Mouse (Mus musculus): ENCODE data around the gene Ap5b1. TPM values are rescaled to one million over a fixed set of nuclear protein-coding genes. Genes with fewer than 3 reads are reported as not detected.

Gene Ap5b1
- total and polyA plus RNA-seq, 3 experiments, result 18.0 to 28.1 TPM; not detected in 1

GRCm38 (mm10) chr19:5561252-5561790, 6.5 kb upstream of the Ap5b1 start:
- H3K4me3 ChIP-seq (ENCODE audit: control insufficient read depth in 1 of 2, insufficient read depth in 1 of 2, low read depth in 2 of 2, low read length in 2 of 2), result no peak overlapping the region
- H3K9me3 ChIP-seq (replicated peaks; ENCODE audit: insufficient read depth, low read length), result no peaks in the 10 kb centered on the region
- TF ChIP-seq MEF2A (IDR thresholded peaks at IDR 0.05; ENCODE audit: extremely low read depth, insufficient replicate concordance, low read depth, low read length, poor library complexity, severe bottlenecking) (no peak), JUND (IDR thresholded peaks at IDR 0.05; ENCODE audit: low read depth, low read length) (no peak), ETS1 (IDR thresholded peaks at IDR 0.05; ENCODE audit: low read depth, low read length) (no peak), RAD21 (IDR thresholded peaks at IDR 0.05; ENCODE audit: low read depth, low read length) (no peak), NRF1 (IDR thresholded peaks at IDR 0.05; ENCODE audit: insufficient read depth, low read depth, low read length, poor library complexity, severe bottlenecking) (no peak), MYB (IDR thresholded peaks at IDR 0.05; ENCODE audit: low read depth, low read length) (no peak), MYC (IDR thresholded peaks at IDR 0.05; ENCODE audit: low read depth, low read length) (no peak), ELF1 (IDR thresholded peaks at IDR 0.05; ENCODE audit: low read depth, low read length) (no peak)
- no peaks in the 10 kb centered on the region for H3K36me3 ChIP-seq (ENCODE audit: control insufficient read depth in 1 of 2, insufficient read depth in 2 of 2, low read length in 2 of 2)
- H3K27me3 ChIP-seq (ENCODE audit: control insufficient read depth in 1 of 2, insufficient read depth in 2 of 2, low read length in 2 of 2), result no peaks in the 10 kb centered on the region
- no peak overlapping the region for H3K9ac ChIP-seq (ENCODE audit: control insufficient read depth, low read depth, low read length, poor library complexity, severe bottlenecking)
- peaks cover 0 to 3% of the 10 kb centered on the region in 2 experiments; a peak in 1 of 4 replicates for H3K4me1 ChIP-seq (ENCODE audit: control insufficient read depth in 1 of 2, insufficient read depth in 2 of 2, low read length in 2 of 2)
- H3K79me2 ChIP-seq (ENCODE audit: control insufficient read depth, insufficient read depth, low read length, poor library complexity), result no peaks in the 10 kb centered on the region
- DNase-seq (ENCODE audit: low read depth, low spot score), result no peak
- no peak overlapping the region for H3K27ac ChIP-seq (ENCODE audit: control insufficient read depth, low read depth, low read length)

- Histone ChIP-seq H3K9me3 (replicated peaks; ENCODE audit: insufficient read depth, low read length) (no peaks in the 10 kb centered on the region), H3K27me3 (ENCODE audit: control insufficient read depth in 1 of 2, insufficient read depth in 2 of 2, low read length in 2 of 2) (no peaks in the 10 kb centered on the region), H3K4me3 (ENCODE audit: control insufficient read depth in 1 of 2, insufficient read depth in 1 of 2, low read depth in 2 of 2, low read length in 2 of 2) (no peak overlapping the region), H3K9ac (ENCODE audit: control insufficient read depth, low read depth, low read length, poor library complexity, severe bottlenecking) (no peak overlapping the region), H3K27ac (ENCODE audit: control insufficient read depth, low read depth, low read length) (no peak overlapping the region), H3K4me1 (ENCODE audit: control insufficient read depth in 1 of 2, insufficient read depth in 2 of 2, low read length in 2 of 2) (peaks cover 0 to 8% of the 10 kb centered on the region in 2 experiments; a peak in 2 of 4 replicates), H3K36me3 (ENCODE audit: control insufficient read depth in 1 of 2, insufficient read depth in 2 of 2, low read length in 2 of 2) (peaks cover 0 to 2% of the 10 kb centered on the region in 2 experiments; a peak in 2 of 4 replicates), H3K79me2 (ENCODE audit: control insufficient read depth, insufficient read depth, low read length, poor library complexity) (no peaks in the 10 kb centered on the region)
- DNase-seq (ENCODE audit: low read depth, low spot score), result no peak
- TF ChIP-seq MXI1 (IDR thresholded peaks at IDR 0.05; ENCODE audit: low read depth, low read length), result no peak
These were observed 5.9 kb upstream of the Ap5b1 start for GRCm38 (mm10) chr19:5561886-5562285.

DNA sequence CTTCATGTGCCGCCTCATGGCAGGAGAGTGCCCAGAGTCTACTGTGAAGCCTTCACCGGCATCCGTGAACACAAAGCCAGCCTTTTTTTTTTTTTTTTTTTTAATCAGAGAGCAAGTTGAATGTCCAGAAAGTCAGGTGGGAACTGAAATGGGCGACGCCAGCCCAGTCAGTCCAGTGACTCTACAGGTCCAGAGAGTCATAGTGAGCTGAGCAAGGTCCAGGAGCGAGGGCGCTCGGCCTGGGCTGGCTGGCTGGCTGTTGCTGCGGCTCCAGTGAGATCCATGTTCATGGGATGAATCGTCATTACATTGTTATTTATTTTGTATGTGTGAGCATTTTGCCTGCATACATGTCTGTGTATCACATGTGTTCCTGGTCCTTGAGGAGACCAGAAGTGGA, 5.0 kb upstream of the Ap5b1 start:
- H3K36me3 ChIP-seq (ENCODE audit: control insufficient read depth in 1 of 2, insufficient read depth in 2 of 2, low read length in 2 of 2), result peaks cover 0 to 2% of the 10 kb centered on the region in 2 experiments; a peak in 2 of 4 replicates
- peaks cover 0 to 8% of the 10 kb centered on the region in 2 experiments; a peak in 2 of 4 replicates for H3K4me1 ChIP-seq (ENCODE audit: control insufficient read depth in 1 of 2, insufficient read depth in 2 of 2, low read length in 2 of 2)
- no peaks in the 10 kb centered on the region; the same call in 1 of the 2 replicates for H3K79me2 ChIP-seq (ENCODE audit: control insufficient read depth, insufficient read depth, low read length, poor library complexity)
- H3K27me3 ChIP-seq (ENCODE audit: control insufficient read depth in 1 of 2, insufficient read depth in 2 of 2, low read length in 2 of 2), result no peaks in the 10 kb centered on the region
- H3K4me3 ChIP-seq (ENCODE audit: control insufficient read depth in 1 of 2, insufficient read depth in 1 of 2, low read depth in 2 of 2, low read length in 2 of 2), result no peak overlapping the region
- no peak for TF ChIP-seq USF2 (IDR thresholded peaks at IDR 0.05; ENCODE audit: borderline replicate concordance in 1 of 2, insufficient read depth in 1 of 2, low read depth in 1 of 2, low read length in 2 of 2)
- no peak for TF ChIP-seq ELF1 (IDR thresholded peaks at IDR 0.05; ENCODE audit: low read depth, low read length)
- no peak overlapping the region for H3K27ac ChIP-seq (ENCODE audit: control insufficient read depth, low read depth, low read length)
- H3K9me3 ChIP-seq (replicated peaks; ENCODE audit: insufficient read depth, low read length), result no peaks in the 10 kb centered on the region
- no peak for DNase-seq (ENCODE audit: low read depth, low spot score)
- H3K9ac ChIP-seq (ENCODE audit: control insufficient read depth, low read depth, low read length, poor library complexity, severe bottlenecking), result no peak overlapping the region
